Mouse (Mus musculus) spleen, adult 2 months (tissue): Measurements from ENCODE around the gene Nav2.

Source experiments
- CTCF ChIP-seq: fragments of 200-500 bp; IDR thresholded peaks from 2 replicates; pipeline ENCODE4 v1.5.1; 2011; ENCODE audit warnings: mild to moderate bottlenecking, inconsistent platforms; ENCODE audit not compliant: insufficient read depth, insufficient read length, insufficient replicate concordance; ENCODE audit errors: extremely low read depth
- POLR2A ChIP-seq: fragments of 200-500 bp; IDR thresholded peaks from 2 replicates; pipeline ENCODE4 v1.6.1; 2011; ENCODE audit warnings: low read depth, low read length, inconsistent platforms

GRCm38 (mm10) chr7:49533571-49533970 is 625.1 kb downstream of the Nav2 start:
- no peak for TF ChIP-seq CTCF
- no peak for TF ChIP-seq POLR2A
